Mouse (Mus musculus): ENCODE measurements around the gene Fam129b.

- TF ChIP-seq CTCF (IDR thresholded peaks at IDR 0.05; ENCODE audit: borderline replicate concordance, extremely low read depth, insufficient read depth, insufficient read length) (no peak), POLR2A (IDR thresholded peaks at IDR 0.05; ENCODE audit: borderline replicate concordance, extremely low read depth, insufficient read depth, insufficient read length, poor library complexity, severe bottlenecking) (0 out of 2 replicates have a peak, but pooled peaks have one; percentile 32)
Measured at GRCm38 (mm10) chr2:32846101-32846804, 29.7 kb upstream of the Fam129b start.
